Mouse (Mus musculus): ENCODE measurements around the gene Hist1h2bk.

Gene Hist1h2bk

DNA sequence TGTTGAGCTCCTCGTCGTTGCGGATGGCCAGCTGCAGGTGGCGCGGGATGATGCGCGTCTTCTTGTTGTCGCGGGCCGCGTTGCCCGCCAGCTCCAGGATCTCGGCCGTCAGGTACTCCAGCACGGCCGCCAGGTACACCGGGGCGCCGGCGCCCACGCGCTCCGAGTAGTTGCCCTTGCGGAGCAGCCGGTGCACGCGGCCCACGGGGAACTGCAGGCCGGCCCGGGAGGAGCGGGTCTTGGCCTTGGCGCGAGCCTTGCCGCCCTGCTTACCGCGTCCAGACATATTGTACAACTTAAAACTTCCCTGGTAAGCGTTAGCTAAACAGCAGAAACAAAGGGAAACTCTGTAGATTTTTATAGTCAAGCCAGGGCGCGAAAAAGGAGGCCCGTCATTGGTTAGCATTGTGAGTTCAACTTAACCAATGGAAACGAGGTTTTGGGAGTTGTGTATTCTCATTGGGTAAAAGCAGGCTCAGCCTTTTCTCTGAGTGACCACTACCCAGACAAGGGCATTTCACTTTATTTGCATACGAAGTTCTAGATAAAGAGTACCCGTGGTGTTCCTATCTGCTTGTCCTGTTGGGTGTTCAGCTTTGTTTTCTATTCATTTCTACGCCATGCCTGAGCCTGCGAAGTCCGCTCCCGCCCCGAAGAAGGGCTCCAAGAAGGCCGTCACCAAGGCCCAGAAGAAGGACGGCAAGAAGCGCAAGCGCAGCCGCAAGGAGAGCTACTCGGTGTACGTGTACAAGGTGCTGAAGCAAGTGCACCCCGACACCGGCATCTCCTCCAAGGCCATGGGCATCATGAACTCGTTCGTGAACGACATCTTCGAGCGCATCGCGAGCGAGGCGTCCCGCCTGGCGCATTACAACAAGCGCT is at the start of gene Hist1h2bk, which contains the start of gene Hist1h2ah:
Hist1h2bk (plus strand) TSS at position 604 of the 882 bp plus-strand sequence.
Hist1h2ah (minus strand) TSS at position 302 of the 882 bp plus-strand sequence.
- peak; percentile 85 for DNase-seq (ENCODE audit: low read depth, low spot score)

DNA sequence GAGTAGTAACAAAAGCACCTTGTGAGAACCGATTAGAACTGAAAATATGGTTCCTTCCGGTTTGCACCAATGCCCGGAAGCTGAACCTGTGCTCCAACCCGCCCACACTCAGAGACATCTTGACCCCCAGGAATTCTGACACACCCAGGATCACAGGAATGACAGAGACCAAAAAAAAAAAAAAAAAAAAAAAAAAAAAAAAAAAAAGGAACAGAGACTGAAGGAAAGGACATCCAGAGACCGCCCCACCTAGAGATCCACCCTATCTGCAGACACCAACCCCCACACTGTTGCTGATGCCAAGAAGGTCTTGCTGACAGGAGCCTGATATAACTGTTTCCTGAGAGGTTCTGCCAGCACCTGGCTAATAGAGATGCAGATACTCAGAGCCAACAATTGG is 43.1 kb upstream of the Hist1h2bk start:
- no peak for DNase-seq (ENCODE audit: low read depth, low spot score)

DNA sequence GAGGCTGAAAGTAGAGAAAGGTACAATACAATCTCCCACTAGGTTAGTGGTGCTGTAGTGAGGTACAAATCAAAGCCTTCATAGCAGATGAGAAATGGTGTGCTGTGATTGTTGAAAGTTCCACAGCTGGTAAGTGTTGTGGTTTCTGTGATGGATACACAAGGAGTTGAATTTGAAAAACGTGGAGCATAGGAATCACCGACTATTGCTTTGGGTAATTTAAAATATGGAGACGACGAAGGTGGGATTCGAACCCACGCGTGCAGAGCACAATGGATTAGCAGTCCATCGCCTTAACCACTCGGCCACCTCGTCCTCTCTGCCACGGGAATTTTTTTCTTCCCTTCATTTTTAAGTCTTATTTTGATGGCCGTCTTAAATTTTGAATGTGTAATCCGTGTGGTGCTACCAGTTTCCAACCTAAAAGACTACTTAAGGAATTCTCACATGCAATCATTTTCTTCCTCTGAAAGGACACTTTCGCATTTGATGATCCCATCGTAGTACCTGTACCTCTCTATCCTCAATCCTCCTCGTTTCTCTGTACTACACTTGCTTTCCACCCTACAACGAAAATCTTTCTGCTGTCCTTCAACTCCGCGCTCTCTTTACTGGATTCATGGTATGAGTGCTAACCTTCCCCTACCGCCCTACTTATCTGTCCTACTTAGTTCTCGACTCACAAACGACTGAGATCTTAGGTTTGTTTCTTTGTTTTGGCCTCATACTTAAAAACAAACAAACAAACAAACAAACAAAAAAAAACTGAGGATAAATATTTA is 41.5 kb upstream of the Hist1h2bk start:
- no peak for DNase-seq (ENCODE audit: low read depth, low spot score)

DNA sequence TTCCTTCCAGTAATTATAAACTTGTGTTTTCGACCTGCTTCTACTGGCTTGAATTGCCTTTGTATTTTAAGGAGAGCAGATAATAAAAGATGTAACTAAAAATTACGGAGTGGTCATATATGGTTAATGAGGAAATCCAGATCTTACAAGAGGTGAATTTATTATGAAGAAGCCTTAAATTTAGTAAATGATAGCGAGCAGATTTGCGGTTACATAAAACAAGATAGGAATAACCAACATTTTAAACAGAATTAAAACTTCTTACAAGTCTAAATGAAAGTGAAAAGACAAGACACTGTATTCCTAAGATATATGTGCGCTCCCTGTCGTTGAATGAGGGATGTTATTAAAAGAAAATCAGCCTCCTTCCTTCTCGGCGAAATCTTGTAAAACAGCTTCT is 40.8 kb upstream of the Hist1h2bk start:
- DNase-seq (ENCODE audit: low read depth, low spot score), result no peak

DNA sequence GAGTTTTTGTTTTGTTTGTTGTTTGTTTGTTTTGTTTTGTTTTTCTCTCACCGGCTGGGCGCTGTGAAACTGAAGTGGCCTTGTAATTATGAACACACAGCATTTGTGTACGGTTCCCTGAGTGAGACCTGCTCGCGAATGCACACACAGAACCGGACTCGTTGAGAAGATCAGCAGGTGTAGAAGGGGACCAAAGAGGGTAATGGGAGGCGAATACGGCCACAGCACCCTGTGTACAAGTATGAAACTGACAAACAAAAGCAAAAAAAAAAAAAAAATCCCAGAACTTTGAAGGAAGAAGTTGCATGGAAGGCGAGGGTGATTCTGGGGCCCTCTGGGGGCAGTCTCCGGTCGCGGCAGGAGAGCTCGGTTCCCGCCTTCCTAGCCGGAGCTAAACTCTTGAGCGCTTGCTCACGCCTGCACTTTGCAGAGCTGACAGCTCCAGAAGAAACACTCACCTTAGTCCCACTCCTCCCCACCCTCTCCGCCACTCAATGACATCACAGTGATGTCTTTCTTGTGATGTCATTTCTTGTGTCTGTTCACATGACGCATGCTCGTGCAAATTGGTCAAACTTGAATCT is 40.2 kb upstream of the Hist1h2bk start:
- no peak for DNase-seq (ENCODE audit: low read depth, low spot score)

DNA sequence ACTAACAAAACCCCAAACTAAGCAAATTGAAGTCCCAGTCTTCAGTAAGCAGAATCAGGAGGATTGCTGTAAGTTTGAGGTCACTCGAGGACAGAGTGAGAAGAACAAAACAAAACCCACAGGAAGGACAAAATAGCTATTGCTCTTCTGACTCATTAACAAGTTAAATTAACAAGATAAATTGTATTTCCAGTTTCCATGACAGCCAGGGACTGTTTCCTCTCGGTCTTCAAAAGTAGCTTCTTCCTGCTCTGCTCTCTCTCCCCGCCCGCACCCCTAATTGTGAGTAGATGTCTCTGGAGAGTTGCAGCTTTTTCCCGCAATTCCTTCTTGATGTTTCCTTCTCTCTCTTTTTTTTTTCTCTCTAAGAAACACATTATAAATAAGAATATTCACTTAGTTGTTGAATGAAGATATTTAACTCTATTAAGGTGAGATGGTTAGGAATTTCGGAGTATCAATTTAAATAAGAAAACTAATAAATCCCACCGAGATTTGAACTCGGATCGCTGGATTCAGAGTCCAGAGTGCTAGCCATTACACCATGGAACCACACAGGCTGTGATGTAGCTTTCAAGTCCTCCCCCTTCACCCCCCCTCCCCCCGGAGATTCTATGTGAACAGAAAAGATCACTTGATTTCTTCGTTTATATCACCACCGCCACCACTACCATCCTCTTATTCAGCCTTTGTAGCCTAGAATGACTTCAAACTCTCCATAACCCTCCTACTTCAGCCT is 39.4 kb upstream of the Hist1h2bk start:
- no peak for DNase-seq (ENCODE audit: low read depth, low spot score)

DNA sequence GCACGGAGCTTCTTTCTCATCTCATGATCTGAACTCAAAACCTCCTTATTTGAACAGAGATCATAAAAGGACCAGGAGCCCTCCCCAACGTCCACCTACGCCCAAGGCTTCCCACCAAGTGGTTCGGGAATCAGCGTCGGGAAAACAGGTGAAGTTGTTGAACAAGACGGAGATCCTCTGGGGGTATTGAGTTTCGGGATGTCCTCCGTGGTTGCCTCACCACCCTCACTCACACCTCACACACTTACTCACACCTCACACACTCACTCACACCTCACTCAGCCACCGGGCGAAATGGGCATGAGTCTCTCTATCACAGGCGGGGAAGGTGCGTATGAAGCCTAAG is 38.9 kb upstream of the Hist1h2bk start:
- no peak for DNase-seq (ENCODE audit: low read depth, low spot score)

DNA sequence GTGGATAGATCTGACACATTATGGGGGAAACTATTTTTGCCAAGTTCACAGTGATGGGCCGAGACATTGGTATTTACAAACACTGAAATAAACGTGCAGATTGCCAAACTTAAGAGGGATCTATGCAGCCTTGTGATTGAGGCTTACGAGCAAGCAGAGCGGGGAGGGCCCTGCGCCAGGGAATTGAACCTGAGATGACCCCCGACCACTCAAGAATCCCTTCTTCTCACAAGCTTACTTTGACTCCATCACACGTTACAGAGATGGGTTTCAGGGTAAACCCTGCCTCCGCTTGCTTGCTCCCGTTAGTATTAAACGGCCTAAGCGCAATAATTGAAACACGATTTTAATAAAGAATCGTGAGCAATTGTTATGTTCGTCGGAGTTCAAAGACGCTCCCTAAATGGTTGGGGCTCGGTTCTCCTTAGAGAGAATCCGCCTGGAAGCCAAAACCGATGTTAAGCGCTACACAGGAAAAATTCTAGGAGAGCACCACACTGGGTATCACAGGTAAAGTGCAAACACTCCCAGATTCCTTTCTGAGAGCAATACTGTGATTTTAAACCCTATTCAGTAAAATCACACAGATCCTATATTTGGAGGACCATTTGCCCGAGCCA is 38.4 kb upstream of the Hist1h2bk start:
- no peak for DNase-seq (ENCODE audit: low read depth, low spot score)

DNA sequence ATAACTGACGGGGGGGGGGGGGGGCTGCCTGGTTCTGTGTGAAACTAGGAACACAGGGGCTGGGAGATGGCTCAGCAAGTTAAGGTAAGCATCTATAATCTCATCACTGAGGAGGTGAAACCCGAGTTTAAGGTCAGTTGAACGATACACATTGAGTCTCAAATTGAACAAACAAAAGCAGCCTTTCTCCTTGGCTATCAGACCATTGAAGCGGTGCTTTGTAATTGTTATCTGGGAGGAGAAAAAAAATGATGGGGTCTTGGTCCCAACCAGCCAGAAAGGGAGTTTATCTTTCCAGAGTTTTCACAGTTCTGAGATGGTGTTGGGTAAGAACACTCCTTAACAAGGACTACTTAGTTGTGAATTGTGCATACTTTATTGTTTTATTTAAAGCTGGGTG is 37.8 kb upstream of the Hist1h2bk start:
- DNase-seq (ENCODE audit: low read depth, low spot score), result no peak

DNA sequence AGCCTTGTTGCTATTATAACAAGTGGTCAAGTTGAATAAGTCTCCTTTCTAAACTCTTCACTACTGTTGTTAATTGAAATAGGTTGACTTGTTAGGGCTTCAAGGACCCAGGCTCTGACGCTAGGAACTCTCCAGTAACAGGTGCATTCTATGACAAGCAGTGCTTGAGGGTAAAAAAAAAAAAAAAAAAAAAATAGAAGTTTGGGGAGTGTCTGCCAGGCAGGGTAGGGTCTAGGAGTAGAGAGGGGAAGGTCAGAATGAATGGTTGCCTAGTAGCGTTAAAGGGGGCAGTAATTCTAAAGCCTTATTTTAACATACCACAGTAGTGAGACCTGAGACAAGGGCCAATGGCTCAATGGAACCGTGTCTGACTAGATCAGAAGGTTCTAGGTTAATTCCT is 37.3 kb upstream of the Hist1h2bk start:
- DNase-seq (ENCODE audit: low read depth, low spot score), result no peak

DNA sequence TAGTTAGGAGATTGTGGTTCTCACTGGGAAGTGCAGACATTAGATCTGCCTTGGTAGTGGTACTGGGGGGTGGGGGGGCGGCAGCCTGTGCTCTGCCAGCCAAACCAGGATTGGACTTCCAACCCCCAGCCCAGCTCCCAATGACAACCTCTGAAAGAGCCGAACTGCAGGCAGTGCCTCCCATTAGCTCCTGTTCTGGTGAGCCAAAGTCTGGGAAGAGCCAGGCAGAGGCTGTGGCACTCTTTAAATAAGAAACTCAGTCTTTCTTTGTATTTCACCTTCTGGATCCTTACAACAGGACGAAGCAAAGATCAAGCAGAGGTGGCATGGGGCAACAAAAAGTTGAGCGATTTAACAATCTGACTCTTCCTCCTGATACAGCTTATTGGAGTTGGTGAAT is 36.5 kb upstream of the Hist1h2bk start:
- DNase-seq (ENCODE audit: low read depth, low spot score), result no peak

DNA sequence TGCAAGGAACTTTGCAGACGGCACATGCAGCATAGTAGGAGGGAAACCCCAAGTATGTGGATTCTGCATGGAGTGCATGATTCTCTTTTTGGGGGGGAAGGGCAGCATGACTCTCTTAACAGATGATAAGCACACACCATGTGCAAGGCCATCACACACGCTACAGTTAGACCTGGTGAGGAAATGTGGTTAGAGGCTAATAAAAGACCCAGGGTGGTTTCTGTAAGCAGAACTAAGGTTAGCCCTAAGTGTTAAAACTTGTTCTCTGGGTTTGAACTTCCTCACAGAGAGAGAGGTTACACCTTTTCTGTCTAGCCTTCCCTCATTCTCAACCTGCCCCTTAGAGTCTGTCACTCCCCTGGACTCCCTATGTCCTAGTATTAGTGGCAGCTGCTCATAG is 34.3 kb upstream of the Hist1h2bk start:
- DNase-seq (ENCODE audit: low read depth, low spot score), result no peak

DNA sequence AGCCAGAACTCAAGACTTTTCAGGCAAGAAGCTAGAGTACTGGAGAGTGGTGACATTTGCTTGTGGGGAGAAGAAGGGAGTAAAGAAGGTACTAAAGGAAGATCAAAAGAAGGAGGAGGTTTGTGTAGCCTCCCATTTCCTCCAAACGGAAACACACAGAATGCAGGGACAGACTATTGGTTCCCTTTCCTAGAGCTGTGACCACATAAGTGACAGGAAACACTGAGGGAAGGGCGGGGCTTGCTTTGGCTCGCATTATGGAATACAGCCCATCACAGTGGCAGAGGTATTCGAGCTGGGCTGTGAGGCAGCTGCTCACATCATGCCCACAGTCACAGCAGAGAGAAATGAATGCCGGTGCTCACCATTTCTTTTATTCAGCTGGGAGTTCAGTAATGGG is 33.8 kb upstream of the Hist1h2bk start:
- no peak for DNase-seq (ENCODE audit: low read depth, low spot score)

DNA sequence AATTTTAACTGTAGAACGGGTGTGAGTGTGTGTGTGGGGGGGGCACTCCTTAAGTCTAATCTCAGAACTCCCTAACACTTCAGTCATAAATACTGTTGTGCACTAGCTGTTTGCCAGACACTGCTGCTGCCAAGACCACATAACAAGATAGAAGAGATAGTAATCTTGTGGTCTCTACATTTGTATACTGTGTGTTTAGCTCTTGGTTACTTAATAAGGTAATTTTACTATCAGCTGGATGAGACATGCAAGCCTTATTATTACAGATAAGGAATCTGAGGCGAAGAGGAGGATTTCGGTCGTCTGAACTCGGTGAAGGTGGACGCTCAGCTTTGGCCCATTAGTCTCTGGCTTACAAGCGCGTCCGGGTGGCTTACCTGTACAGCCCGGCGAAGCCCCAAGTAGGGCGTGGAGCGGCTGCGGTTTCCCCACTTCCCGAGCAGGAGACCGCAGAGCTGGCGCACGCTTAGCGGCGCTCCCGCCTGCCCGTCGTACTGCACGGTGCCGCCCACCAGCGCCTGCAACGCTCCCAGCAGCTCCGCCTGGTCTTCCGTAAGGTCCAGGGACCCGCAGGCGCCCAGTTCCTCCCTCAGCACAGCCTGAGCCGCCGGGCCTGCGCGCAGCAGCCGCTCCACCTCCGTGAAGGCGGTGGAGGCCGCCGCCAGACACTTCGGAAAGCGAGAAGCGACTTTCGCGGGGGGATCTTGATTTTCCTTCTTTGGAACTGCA is 29.9 kb upstream of the Hist1h2bk start:
- no peak for DNase-seq (ENCODE audit: low read depth, low spot score)

DNA sequence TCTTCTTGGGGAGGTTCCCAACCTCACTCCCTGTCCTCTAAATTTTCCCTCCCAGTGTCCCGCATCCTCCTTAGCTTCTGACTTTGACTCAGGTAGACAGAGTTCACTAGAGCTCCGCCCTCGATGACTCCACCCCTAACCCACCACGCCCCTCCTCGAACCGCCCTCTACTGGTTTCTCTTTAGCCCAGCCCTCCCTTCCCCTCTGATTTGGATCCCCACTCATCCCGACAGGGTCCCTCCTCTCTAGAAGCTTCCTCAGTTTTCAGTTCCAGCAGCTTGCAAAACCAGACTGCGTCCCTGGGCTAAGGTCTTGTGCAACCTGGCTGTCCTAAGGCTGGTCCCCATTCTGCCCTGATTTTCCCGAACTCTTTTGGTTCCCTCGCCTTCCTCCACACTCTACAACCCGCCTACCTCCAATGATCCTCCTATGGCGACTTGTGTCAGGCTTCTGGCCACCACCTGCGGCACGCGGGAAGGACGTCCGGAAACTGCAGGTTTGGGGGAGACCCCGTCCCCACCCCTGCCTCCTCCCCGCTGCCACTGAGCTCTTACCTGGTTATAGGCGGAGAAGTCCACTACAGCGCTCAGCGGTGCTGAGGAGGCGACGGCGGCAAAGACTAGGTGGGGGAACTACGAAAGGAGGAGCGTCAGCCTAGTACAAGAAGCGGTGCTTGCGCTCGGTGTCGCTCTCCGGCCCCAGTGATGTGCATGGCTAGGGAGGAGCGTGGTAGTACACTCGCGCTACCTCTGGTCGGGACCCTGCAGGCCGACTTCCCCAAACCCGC is 29.1 kb upstream of the Hist1h2bk start:
- DNase-seq (ENCODE audit: low read depth, low spot score), result no peak

DNA sequence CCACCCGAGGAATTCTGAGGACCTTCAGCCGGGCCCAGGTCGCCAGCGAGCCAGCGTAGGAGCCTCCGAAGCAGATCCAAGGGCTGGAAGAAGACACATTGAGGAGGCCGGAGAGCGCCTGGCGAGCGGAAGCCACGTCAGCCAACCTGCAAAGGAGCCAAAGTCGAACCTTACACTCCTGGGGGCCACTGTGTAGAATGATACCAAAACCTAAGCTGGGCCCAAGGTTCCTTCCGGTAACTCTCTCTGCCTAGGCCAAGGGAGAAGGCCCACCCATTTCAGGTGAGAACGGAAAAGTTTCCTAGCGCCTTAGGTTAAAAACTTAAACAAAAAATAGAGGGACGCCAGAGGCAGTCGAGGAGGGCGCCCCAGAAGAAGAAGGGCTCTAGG is 28.6 kb upstream of the Hist1h2bk start:
- DNase-seq (ENCODE audit: low read depth, low spot score), result no peak

DNA sequence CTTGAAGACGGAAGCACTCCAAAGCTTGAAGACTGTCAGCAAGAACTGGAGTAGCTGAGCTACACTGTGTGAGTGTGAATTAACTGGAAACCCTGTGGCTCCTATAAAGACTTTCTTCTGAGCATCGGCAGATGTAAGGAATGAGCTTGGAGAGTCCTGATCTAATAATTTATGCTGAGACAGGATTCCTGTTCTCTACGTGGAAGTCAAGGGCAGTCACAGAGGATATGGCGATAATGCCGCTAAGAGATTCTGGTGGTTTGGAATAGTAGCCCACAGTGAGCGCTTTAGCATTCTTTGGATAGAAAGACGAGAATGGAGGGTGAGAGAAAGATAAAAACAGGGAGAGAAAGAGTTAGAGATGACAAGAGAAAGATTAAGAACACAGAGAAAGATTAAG is 27.8 kb upstream of the Hist1h2bk start:
- DNase-seq (ENCODE audit: low read depth, low spot score), result no peak

DNA sequence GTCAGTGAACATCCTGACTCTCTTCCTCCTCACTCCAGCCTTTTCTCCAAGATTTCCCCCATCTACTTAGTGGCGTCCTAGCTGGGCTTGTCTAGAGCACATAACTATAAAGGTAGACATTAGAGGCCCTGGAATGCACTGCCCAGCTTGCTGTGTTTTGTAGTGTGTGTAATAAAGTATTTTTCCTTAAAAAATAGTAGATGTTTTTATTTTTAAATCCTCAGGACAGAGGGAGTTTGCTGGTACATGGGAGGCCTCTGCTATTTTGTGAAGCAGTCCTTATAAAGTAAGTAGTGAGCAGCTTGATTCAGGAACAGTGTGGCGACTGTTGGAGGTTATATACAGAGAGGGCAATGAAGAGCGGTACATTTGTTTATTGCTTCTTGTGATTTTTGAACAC is 27.0 kb upstream of the Hist1h2bk start:
- DNase-seq (ENCODE audit: low read depth, low spot score), result no peak

DNA sequence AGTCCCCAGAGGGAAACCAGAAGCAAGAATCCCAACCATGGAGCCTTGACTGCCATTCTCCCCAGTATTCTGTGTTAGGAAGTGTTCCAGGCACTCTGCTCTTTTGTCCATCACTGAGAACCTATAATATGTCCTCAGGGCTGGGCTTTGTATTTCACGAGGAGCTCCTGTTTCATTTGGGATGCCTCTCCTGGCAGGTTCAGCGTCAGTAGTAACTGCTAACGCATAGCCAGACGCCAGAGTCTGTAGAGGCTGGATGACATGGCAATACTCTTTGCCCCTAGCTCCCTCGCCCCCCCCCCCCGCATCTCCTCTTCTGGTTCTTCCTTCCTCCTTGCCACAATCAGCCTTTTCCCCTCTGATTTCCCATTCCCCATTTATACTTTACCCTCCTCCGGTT is 26.0 kb upstream of the Hist1h2bk start, which contains the start of gene Prss16:
Prss16 (minus strand) TSS at position 101 of the 400 bp plus-strand sequence.
- no peak for DNase-seq (ENCODE audit: low read depth, low spot score)

DNA sequence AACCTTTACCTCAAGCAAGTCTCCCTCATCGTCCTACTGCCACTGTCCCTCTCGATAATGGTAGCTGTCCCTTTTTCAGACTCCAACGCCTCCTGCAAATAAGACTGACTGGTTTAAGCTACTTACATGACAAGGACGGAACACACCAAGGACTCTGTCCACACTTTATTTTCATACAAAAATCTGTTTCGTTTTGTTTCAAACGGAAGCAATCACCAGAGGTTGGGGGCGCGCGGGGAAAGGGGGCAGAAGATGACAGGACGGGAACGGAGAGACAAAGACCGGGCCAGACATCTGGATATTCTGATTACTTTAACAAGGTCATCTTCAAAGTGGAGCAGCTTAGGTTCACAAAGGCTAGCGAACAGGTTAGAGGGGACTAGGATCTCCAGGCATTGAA is 22.0 kb upstream of the Hist1h2bk start:
- no peak for DNase-seq (ENCODE audit: low read depth, low spot score)
